Mouse (Mus musculus): ENCODE results near the gene Sgo1. TPM values are rescaled to one million over a fixed set of nuclear protein-coding genes. Genes with fewer than 3 reads are reported as not detected.

The Sgo1 gene
- total RNA-seq, 2 experiments from 2014 or later, result not detected

DNA sequence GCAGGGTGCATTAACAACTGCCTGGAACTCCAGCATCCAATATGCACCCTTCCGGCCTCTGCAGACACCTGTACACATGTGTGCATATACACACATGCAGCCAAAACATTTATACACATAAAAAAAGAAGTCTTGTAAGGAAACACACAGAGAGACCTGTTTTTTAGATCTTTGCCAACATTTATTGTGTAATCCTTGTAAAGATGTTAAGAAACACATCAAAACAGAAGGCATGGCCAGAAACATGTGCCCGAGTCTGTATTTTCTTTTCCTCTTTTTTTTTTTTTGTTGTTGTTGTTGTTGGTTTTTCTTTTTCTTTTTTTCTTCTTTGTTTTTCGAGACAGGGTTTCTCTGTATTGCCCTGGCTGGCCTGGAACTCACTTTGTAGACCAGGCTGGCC is 63.0 kb downstream of the Sgo1 start:
- H3K27ac ChIP-seq, result no peak overlapping the region
- no peak for TF ChIP-seq CTCF (IDR thresholded peaks at IDR 0.05)
- no peak overlapping the region for H3K4me3 ChIP-seq
- DNase-seq, result no peak
- intact Hi-C loops (cut with DNase I), result no loop called here

Other genes with a start within 250 kb of the Sgo1 start
- gene Efhb, start 226.0 kb downstream of the Sgo1 start, total RNA-seq (2021), result under 1 TPM; 0.06 to 0.10 TPM
- 10 to 100 TPM; 48.0 to 52.0 TPM for gene Rab5a, start 210.1 kb downstream of the Sgo1 start, total RNA-seq (2021)
- gene Pp2d1, start 149.9 kb downstream of the Sgo1 start, total RNA-seq (2021), result not detected
- gene Kat2b, start 122.5 kb downstream of the Sgo1 start, total RNA-seq (2021), result 10 to 100 TPM; 65.7 to 70.4 TPM
- gene Sult1c2, start 157.0 kb upstream of the Sgo1 start, total RNA-seq (2021), result not detected